Mouse (Mus musculus): Measurements from ENCODE around the gene Sft2d1. TPM values are rescaled to one million over a fixed set of nuclear protein-coding genes. Genes with fewer than 3 reads are reported as not detected.
"Not testable (repeated sequence)": the region's sequence is repeated elsewhere in the genome, so short reads cannot be mapped to it uniquely, and the experiment has no call there.

Sft2d1 gene
- polyA plus RNA-seq, 1 experiment from 2014 or later: 177 TPM

DNA sequence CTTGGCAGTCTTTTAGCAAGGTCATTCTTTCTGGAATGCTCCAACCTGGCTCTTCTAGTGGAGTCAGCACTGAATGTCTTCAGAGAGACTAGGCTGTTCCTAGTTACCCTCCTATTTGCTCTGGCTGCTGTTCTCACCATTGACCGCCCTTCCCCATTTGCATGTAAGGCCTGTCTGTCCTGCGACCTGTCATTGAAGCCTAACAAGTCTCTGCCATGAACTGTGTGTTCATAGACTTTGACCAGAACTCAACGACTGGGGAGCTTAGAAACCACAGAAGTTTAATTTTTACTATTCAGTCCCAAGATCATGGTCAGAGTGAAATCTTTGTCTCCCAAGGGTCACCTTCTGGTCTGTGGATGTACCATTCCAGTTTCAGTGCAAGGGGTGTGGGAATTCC is 3.1 kb downstream of the Sft2d1 start:
- H3K9me3 ChIP-seq (ENCODE audit: control insufficient read depth, low read length): no peaks in the 10 kb centered on the region
- H3K9ac ChIP-seq (replicated peaks; ENCODE audit: low read length): no peak overlapping the region
- 88% methylated on average over 3 of the region's 3 CpGs for WGBS
- DNase-seq: no peak
- H3K36me3 ChIP-seq (ENCODE audit: control insufficient read depth, insufficient read depth, low read length): no peaks in the 10 kb centered on the region
- no peak overlapping the region for H3K27ac ChIP-seq (replicated peaks; ENCODE audit: low read depth, low read length)
- H3K4me2 ChIP-seq (ENCODE audit: low read length): no peak overlapping the region
- ATAC-seq (ENCODE audit: low FRiP score, low TSS enrichment): no peak
- H3K27me3 ChIP-seq (ENCODE audit: control insufficient read depth, insufficient read depth, low read length): no peaks in the 10 kb centered on the region
- H3K4me3 ChIP-seq (replicated peaks; ENCODE audit: low read depth, low read length): no peak overlapping the region
- peaks cover 14% of the 10 kb centered on the region for H3K4me1 ChIP-seq (ENCODE audit: control insufficient read depth, insufficient read depth, low read length)

DNA sequence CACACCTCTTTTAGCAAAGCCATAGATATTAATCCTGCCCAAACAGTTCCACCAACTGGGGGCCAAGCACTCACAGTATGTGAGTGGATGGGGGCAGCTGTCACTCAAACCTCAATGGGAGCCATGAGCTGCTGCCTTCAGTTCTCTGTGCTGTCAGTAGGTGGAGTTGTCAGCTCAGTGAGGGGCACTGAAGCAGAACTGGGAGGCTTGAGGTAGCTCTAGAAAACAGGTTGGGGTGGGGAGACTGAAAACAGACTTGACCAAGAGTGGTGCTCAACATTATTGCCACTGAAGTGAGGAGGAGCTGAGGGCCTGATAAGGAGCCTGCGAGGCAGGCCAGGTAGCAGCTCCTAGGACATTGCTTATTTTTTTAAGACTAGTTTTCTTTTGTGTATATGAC is 5.3 kb downstream of the Sft2d1 start:
- peaks cover 10% of the 10 kb centered on the region; the same call in 1 of the 2 replicates for H3K36me3 ChIP-seq (ENCODE audit: control insufficient read depth, insufficient read depth, low read length)
- DNase-seq (peak; percentile 42), ATAC-seq (ENCODE audit: low FRiP score, low TSS enrichment) (no peak)
- H3K9ac ChIP-seq (replicated peaks; ENCODE audit: low read length): no peak overlapping the region
- no peak overlapping the region for H3K4me2 ChIP-seq (ENCODE audit: low read length)
- 96% methylated on average over 1 of the region's 1 CpGs for WGBS
- H3K4me3 ChIP-seq (replicated peaks; ENCODE audit: low read depth, low read length): no peak overlapping the region
- no peaks in the 10 kb centered on the region for H3K9me3 ChIP-seq (ENCODE audit: control insufficient read depth, low read length)
- H3K27ac ChIP-seq (replicated peaks; ENCODE audit: low read depth, low read length): no peak overlapping the region
- no peaks in the 10 kb centered on the region for H3K27me3 ChIP-seq (ENCODE audit: control insufficient read depth, insufficient read depth, low read length)
- H3K4me1 ChIP-seq (ENCODE audit: control insufficient read depth, insufficient read depth, low read length): peaks cover 14% of the 10 kb centered on the region

DNA sequence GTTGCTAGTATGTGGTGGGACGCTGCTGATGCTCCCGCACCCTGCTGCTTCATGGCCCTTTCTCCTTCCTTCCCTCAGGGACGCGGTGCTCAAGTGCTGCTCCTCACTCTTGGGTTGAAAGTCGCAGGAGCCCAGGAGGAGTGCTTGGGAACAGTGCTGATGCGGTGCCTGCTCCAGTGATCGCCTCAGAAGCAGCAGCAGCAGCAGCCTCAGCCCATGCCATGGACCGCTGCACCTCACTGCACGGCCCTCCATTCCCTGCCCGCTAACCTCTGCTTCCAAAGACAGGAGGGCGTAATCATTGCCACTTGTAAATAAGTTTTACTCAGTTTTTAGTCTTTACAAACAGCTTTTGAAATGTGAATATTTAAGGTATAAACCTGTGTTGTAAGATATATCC is 16.0 kb downstream of the Sft2d1 start:
- not testable (repeated sequence) for H3K27me3 ChIP-seq (ENCODE audit: control insufficient read depth, insufficient read depth, low read length); H3K4me1 ChIP-seq (ENCODE audit: control insufficient read depth, insufficient read depth, low read length); H3K4me2 ChIP-seq (ENCODE audit: low read length); ATAC-seq (ENCODE audit: low FRiP score, low TSS enrichment); H3K9me3 ChIP-seq (ENCODE audit: control insufficient read depth, low read length); H3K4me3 ChIP-seq (replicated peaks; ENCODE audit: low read depth, low read length); H3K9ac ChIP-seq (replicated peaks; ENCODE audit: low read length); DNase-seq; H3K27ac ChIP-seq (replicated peaks; ENCODE audit: low read depth, low read length)
- H3K36me3 ChIP-seq (ENCODE audit: control insufficient read depth, insufficient read depth, low read length): peaks cover 46% of the 10 kb centered on the region
- 71% methylated on average over 10 of the region's 11 CpGs for whole genome bisulfite sequencing

DNA sequence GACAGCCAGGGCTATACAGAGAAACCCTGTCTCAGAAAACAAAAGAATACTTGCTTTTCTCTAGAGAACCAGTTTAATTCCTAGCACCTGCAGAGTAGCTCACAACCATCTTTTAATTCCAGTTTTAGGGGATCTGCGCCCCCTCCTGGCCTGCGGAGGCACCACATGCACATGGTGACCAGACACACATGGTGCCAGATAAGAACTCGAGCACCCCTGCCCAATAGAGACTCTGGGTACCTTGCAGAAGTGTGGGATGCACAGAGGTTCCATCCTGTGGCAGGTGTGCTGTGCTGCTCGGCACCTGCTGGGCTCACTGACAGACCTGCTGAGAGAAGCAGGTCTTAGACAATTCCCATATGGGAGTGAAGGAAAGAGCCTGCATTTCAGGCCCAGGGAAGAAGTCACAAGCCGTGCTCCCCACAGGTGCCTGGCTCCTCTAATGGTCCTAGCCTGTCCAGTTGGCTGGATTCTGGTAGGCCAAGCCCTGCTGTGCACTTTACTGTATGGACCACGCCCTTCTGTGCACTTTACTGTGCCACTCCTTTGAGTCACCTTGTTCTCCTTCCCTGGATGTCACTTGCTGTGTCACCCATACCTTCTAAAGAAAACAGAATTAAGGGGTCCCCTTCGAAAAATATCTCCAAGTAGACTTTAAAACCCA is 17.7 kb downstream of the Sft2d1 start:
- Histone ChIP-seq H3K27ac (replicated peaks; ENCODE audit: low read depth, low read length) (no peak overlapping the region), H3K36me3 (ENCODE audit: control insufficient read depth, insufficient read depth, low read length) (peaks cover 36% of the 10 kb centered on the region), H3K4me3 (replicated peaks; ENCODE audit: low read depth, low read length) (no peak overlapping the region), H3K27me3 (ENCODE audit: control insufficient read depth, insufficient read depth, low read length) (no peaks in the 10 kb centered on the region), H3K9me3 (ENCODE audit: control insufficient read depth, low read length) (no peaks in the 10 kb centered on the region), H3K4me2 (ENCODE audit: low read length) (no peak overlapping the region), H3K9ac (replicated peaks; ENCODE audit: low read length) (no peak overlapping the region), H3K4me1 (ENCODE audit: control insufficient read depth, insufficient read depth, low read length) (no peaks in the 10 kb centered on the region)
- ATAC-seq (ENCODE audit: low FRiP score, low TSS enrichment) (no peak), DNase-seq (peak; percentile 35)
- WGBS: 69% methylated on average over 7 of the region's 7 CpGs

DNA sequence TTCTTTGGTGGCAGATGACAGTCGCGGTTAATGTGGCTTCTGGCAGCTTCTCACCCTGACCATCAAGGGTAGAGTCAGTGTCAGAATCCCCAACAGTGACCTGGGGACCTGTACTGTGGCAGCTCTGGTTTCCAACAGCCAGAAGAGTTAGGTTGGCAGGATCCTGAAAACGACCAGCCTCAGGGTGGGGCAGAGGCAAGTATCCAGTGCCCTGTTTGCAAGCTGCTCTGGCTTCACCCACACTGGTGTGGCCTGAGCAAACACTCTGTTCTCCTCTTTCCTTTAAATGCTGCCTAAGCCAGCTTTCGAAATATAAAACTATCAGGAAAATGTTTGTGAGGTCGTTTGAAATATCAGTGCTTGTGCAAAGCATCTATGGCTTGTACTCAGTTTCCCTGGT is 19.7 kb downstream of the Sft2d1 start:
- H3K36me3 ChIP-seq (ENCODE audit: control insufficient read depth, insufficient read depth, low read length): peaks cover 17% of the 10 kb centered on the region
- no peak overlapping the region for H3K4me3 ChIP-seq (replicated peaks; ENCODE audit: low read depth, low read length)
- 82% methylated on average over 5 of the region's 5 CpGs for WGBS
- H3K4me1 ChIP-seq (ENCODE audit: control insufficient read depth, insufficient read depth, low read length): no peaks in the 10 kb centered on the region
- no peak overlapping the region for H3K9ac ChIP-seq (replicated peaks; ENCODE audit: low read length)
- no peak for ATAC-seq (ENCODE audit: low FRiP score, low TSS enrichment)
- H3K27ac ChIP-seq (replicated peaks; ENCODE audit: low read depth, low read length): no peak overlapping the region
- H3K9me3 ChIP-seq (ENCODE audit: control insufficient read depth, low read length): no peaks in the 10 kb centered on the region
- no peaks in the 10 kb centered on the region for H3K27me3 ChIP-seq (ENCODE audit: control insufficient read depth, insufficient read depth, low read length)
- no peak for DNase-seq
- H3K4me2 ChIP-seq (ENCODE audit: low read length): no peak overlapping the region

DNA sequence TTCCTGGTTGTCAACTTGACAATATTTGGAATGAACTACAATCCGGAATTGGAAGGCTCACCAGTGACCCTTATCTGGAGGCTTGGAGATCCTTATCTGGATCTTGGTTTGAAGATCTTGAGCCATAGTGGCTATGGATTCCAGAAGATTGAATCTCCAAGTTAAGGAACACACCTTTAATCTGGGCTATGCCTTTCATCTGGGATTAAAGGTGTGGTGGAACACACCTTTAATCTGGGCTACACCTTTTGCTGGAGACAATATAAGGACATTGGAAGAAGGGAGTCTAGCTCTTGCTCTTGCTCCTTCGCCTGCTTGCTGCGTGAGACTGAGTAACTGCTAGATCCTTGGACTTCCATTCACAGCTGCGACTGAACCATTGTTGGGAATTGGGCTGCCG is 26.3 kb downstream of the Sft2d1 start, which contains the start of gene Prr18:
Prr18 (plus strand) TSS at position 301 of the 400 bp plus-strand sequence.
- peaks cover 21% of the 10 kb centered on the region for H3K4me1 ChIP-seq (ENCODE audit: control insufficient read depth, insufficient read depth, low read length)
- not testable (repeated sequence) for H3K27me3 ChIP-seq (ENCODE audit: control insufficient read depth, insufficient read depth, low read length); H3K4me3 ChIP-seq (replicated peaks; ENCODE audit: low read depth, low read length); H3K4me2 ChIP-seq (ENCODE audit: low read length); DNase-seq; H3K27ac ChIP-seq (replicated peaks; ENCODE audit: low read depth, low read length); H3K9me3 ChIP-seq (ENCODE audit: control insufficient read depth, low read length); H3K36me3 ChIP-seq (ENCODE audit: control insufficient read depth, insufficient read depth, low read length); ATAC-seq (ENCODE audit: low FRiP score, low TSS enrichment); H3K9ac ChIP-seq (replicated peaks; ENCODE audit: low read length)
- no CpG with 5 or more reads among the region's 5 CpGs for WGBS

DNA sequence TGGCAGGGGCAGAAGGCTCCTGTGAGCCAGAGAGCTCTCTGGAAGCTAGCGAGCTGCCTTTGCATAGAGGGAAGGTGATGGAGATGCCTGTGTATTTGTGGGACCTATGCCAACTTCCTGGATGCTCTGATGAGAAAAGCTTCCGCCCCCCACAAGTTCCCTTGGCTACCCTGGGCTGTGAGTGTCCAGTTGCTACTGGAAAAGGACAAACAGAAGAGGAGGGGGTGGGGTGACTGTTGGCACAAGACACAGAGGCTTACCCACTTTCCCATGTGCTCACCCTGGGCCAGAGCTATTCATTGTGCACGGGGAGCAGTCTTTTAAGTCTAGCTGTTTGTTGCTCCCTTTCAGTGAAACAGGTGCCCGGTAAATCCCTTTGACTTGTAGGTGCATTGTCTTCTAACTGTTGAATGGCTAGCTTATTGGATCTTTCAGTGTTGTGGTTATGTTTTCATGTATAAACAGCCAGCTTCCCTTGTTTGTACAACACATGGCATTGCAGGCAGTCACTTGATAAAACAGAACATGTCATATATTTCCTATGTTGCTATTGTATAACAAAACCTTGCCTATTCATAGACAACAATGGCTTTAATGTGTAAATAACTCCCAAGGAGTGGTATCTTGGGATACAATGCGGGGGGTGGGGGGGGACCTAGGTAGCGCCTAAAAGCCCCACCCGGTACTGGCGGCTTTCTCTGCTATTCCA is 28.9 kb downstream of the Sft2d1 start:
- WGBS: 11% methylated on average over 8 of the region's 8 CpGs
- Histone ChIP-seq H3K9me3 (ENCODE audit: control insufficient read depth, low read length) (no peaks in the 10 kb centered on the region), H3K4me3 (replicated peaks; ENCODE audit: low read depth, low read length) (peak overlapping the region; percentile 67), H3K36me3 (ENCODE audit: control insufficient read depth, insufficient read depth, low read length) (no peaks in the 10 kb centered on the region), H3K4me1 (ENCODE audit: control insufficient read depth, insufficient read depth, low read length) (peaks cover 30% of the 10 kb centered on the region), H3K27me3 (ENCODE audit: control insufficient read depth, insufficient read depth, low read length) (no peaks in the 10 kb centered on the region), H3K9ac (replicated peaks; ENCODE audit: low read length) (peak overlapping the region; percentile 95), H3K27ac (replicated peaks; ENCODE audit: low read depth, low read length) (peak overlapping the region; percentile 90), H3K4me2 (ENCODE audit: low read length) (peak overlapping the region; percentile 98)
- 0 out of 2 replicates have a peak, but pooled peaks have one; percentile 13 for ATAC-seq (ENCODE audit: low FRiP score, low TSS enrichment)
- DNase-seq: peak; percentile 68

DNA sequence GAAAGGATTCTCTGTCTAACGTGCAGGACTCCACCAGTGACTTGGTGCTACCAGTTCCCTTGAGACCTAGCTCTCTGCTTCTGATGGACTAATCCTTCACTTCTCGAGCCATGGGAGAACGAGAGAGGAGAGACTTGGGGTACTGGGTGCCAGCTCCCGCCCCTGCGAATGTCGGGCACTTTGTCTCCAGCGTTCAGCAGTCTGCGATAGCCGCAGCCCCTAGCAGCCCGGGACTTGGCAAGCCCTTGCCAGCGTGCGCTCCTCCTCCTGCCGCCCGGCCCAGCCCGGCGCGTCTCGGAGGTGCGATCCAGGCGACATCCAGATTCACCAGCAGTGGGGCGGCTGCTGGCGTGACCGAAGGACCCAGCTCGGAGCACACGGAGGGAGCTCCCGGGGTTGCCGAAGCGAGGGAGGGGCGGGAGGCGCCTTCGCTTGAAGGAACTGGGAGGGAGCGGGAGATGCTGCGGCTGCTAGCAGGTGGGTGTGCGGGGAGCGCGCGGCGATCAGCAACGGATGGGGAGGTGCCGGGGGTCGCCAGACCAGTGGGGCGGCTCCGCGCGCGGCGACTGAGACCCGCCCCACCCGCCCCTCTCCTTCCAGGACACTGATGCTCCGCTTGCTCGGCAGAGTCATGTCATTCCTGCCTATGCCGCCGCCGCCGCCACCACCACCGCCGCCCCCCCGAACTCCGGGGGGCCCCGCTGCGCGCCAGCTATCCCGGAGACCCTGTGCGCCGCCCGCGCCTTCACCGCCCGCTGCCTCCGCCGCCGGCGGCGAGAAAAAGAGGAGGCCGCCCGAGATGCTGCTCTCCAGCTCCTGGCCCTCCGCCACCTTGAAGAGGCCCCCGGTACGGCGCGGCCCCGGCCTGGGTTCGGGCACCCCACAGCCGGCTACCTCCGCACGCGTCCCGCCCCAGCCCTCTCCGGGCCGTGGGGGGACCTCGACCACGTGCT is 29.8 kb downstream of the Sft2d1 start:
- Histone ChIP-seq H3K4me3 (replicated peaks; ENCODE audit: low read depth, low read length) (peak overlapping the region; percentile 67), H3K4me1 (ENCODE audit: control insufficient read depth, insufficient read depth, low read length) (peaks cover 30% of the 10 kb centered on the region), H3K9ac (replicated peaks; ENCODE audit: low read length) (peak overlapping the region; percentile 95), H3K36me3 (ENCODE audit: control insufficient read depth, insufficient read depth, low read length) (no peaks in the 10 kb centered on the region), H3K9me3 (ENCODE audit: control insufficient read depth, low read length) (no peaks in the 10 kb centered on the region), H3K27me3 (ENCODE audit: control insufficient read depth, insufficient read depth, low read length) (no peaks in the 10 kb centered on the region), H3K4me2 (ENCODE audit: low read length) (peak overlapping the region; percentile 98), H3K27ac (replicated peaks; ENCODE audit: low read depth, low read length) (peak overlapping the region; percentile 90)
- ATAC-seq (ENCODE audit: low FRiP score, low TSS enrichment) (peak; percentile 85), DNase-seq (peak; percentile 81)
- WGBS: under 1% methylated on average over 57 of the region's 92 CpGs
